Mouse (Mus musculus) MEL-GATA-1-ER (cell line): ENCODE results near the gene Snapin.

Experiments used
- DNase-seq: peaks from one replicate; pipeline ENCODE4 v3.0.0-alpha.2; 2012; ENCODE audit warnings: low read depth; ENCODE audit errors: extremely low read depth

Gene Snapin

DNA sequence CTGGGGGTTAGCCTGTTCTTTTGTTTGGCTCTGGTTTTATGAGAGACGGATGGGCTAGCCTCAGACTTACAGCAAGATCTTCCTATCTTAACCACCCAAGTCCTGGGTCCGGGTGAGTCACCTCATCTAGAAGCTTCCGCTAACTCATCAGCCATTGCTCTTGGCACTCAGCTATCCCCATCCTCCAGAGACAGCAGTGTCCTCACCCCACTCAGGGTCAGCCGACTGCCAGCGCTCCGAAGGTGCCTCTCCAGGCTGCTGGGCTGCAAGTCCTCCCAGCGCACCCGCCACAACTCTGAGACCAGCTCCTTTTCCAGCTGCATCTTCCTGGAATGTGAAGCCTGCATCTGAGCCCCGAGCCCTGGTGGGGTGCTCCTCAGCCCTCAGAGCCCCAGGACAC is 31.1 kb downstream of the Snapin start:
- no peak for DNase-seq

- no peak for DNase-seq
These were observed 35.9 kb downstream of the Snapin start for GRCm38 (mm10) chr3:90454931-90455330.

DNA sequence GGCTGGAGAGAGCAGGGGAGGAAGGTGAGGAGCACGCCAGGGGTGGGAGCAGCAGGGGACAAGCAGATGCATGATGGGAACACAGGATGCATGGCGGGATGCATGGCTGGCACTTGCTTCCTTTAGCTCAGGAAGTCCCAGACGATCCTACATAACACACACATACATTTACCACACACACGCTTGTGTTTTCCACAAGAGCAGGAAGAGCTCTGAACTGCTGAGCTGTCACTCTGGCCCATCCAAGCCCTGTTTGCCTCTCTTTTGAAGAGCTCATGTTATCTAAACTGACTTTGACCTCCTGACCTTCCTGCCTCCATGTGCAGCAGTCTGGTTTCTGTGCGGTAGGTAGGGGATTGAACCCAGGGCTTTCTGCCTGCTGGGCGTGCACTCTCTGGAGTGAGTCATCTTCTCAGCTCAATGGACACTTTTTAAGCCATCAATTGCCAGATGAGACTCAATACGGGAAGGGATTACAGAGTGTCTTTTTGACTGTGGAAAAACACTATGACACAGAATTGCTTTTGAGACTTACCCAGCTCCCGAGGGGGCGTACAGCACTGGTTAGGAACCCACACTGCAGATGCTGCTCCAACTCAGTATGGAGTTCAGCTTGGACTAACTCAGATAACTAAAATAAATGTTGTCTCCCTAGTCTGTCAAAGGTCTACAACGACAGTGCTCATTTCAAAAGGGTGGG is 39.3 kb downstream of the Snapin start:
- DNase-seq, result no peak

DNA sequence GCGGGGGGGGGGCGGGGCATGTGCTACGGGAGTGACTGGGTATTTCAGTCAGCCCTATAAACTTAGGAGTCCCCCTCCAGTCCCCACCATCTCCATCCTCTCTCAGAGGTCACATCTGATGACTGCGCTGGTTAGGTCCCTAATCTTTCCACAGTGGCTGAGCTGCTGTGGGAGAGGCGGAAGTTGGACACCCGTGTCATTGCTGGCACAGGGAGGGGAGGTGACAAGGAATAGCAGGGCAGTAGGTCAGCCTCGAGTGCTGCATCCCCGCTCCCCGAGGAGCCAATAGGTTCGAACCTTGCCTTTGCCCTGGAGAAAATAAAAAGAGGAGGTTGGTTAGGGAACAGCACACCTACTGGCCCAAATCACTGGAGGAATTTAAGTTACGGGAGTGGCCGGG is 40.0 kb downstream of the Snapin start:
- DNase-seq, result no peak

DNA sequence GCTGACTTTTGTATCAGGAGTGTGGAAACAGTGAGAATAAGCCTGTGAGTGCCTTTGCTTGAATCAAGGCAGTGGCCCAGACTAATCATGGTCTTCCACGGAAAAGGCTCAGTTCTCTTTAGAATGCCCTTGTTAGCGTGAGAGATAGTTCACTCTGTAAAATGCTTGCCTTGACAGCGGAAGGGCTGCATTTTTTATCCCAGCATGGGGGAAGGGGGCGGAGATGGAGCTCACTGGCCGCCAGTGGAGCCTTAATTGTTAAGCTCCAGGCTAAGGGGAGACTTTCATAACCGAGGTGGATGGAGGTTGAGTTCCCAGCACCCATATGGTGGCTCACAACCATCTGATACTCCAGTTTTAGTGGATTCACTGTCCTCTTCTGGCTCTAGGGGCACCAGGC is 42.2 kb downstream of the Snapin start:
- no peak for DNase-seq

GRCm38 (mm10) chr3:90447123-90447494 is 43.7 kb downstream of the Snapin start:
- DNase-seq, result no peak

DNA sequence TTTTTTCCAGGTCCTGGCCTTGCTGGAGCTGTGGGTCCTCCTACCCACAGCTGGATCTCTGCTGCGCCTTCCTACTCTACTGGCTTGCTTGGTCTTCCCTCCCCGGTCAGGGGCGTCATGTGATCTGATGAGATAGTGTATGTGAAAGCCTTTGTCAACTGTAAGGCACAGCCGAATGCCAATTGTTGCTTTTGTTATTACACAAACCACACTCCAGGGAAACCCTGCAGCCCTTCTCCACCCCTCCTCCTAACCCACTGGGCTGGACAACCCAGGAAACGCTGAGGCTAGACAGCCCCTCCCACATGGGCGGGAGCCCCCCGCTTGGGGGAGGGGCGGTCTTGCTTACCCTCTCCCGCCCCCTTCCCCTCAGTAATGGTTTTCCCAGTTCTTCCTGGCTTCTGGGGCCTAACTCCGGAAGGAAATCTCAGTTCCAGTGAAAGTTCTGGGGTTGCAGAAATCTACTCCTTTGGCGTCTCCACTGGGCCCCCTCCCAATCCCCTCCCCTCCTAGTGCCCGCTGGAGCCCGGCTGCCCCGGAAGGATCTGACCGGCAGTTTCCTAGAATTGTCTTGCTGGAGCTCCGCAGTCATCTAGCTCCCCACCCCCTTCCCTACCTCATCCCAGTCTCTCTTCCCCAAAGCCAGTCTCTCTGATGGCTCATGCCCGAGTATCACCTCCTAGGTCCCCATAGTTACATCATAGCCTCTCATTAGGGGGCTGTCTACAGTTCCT is 44.3 kb downstream of the Snapin start:
- no peak for DNase-seq

DNA sequence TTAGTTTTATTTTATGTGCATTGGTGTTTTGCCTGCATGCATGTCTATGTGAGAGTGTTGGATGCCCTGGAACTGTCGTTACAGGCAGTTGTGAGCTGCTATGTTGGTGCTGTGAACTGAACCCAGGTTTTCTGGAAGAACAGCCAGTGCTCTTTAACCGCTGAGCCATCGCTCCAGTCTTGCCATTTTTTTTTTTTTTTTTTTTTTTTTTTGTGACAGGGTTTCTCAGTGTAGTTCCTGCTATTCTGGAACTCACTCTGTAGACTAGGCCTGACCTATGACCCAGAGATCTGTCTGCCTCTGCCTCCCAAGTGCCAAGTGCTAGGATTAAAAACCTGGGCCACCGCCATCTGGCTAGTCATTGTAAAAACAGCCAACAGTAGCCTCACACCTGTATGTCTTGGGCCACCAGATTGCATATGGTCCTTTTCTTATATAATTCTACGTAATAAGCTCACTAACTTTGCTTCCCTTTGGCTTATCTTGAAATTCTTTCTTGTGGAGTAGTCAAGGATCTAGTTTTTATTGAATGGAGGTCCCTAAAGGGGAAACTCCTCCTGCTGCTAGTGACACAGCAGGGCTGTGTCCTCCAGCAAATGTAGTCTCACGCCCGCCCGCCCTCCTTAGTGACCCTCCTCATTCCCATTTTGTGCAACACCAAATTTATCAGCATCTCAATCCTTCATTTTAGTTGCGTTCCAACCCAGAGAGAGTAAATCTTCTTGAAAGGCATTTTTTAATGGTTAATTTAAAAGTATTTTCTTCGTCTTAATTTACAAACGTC is 45.2 kb downstream of the Snapin start:
- no peak for DNase-seq

GRCm38 (mm10) chr3:90443977-90444376 is 46.9 kb downstream of the Snapin start:
- no peak for DNase-seq

DNA sequence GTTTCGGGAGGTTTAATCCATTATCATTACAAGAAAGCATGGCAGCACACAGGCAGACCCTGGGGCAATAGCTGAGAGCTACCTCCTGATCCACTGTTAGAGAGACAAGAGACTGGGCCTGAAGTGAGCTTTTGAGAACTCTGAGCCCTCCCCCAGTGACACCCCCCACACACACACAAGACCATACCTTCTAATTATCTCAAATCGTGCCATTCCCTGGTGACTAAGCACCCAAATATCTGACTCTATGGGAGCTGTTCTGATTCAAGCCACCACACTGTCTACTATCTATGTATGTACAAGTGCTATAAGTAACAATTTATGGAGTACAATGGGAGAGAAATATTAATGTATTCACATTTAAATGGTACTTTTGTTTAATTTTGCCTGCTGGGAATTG is 50.1 kb downstream of the Snapin start:
- DNase-seq, result no peak
